Mouse (Mus musculus): ENCODE measurements around the gene Shoc2. TPM values are rescaled to one million over a fixed set of nuclear protein-coding genes. Genes with fewer than 3 reads are reported as not detected.
A peak's percentile ranks its signal among the peaks of the same experiment; 100 is the strongest.

The Shoc2 gene
- polyA plus RNA-seq, 1 experiment from 2014 or later, result 58.8 TPM

- Histone ChIP-seq H3K9ac (replicated peaks; ENCODE audit: low read depth, low read length) (peak within 1 kb of the TSS; percentile 57), H3K27ac (ENCODE audit: low read length) (no peak within 1 kb of the TSS), H3K9me3 (ENCODE audit: control insufficient read depth, low read length) (no peaks in the 10 kb centered on the region), H3K4me3 (replicated peaks; ENCODE audit: low read length) (peak within 1 kb of the TSS; percentile 62), H3K27me3 (replicated peaks; ENCODE audit: control insufficient read depth, insufficient read depth, low read length) (peaks cover 28% of the 10 kb centered on the region), H3K4me1 (replicated peaks; ENCODE audit: control insufficient read depth, insufficient read depth, low read length) (peaks cover 29% of the 10 kb centered on the region), H3K4me2 (ENCODE audit: low read length) (peak within 1 kb of the TSS; percentile 95), H3K36me3 (ENCODE audit: control insufficient read depth, insufficient read depth) (no peaks in the 10 kb centered on the region)
- WGBS, result 85% methylated on average over 5 of the region's 5 CpGs
- no peak for ATAC-seq
Measured at GRCm38 (mm10) chr19:54043851-54044250, 99.7 kb downstream of the Shoc2 start, which contains the start of gene Adra2a. Adra2a (plus strand) TSS chr19:54044151.

GRCm38 (mm10) chr19:54044507-54045371 is 100.6 kb downstream of the Shoc2 start:
- H3K4me1 ChIP-seq (replicated peaks; ENCODE audit: control insufficient read depth, insufficient read depth, low read length), result peaks cover 29% of the 10 kb centered on the region
- H3K4me2 ChIP-seq (ENCODE audit: low read length), result peak overlapping the region; percentile 95
- peaks cover 33% of the 10 kb centered on the region for H3K27me3 ChIP-seq (replicated peaks; ENCODE audit: control insufficient read depth, insufficient read depth, low read length)
- peak overlapping the region; percentile 57 for H3K9ac ChIP-seq (replicated peaks; ENCODE audit: low read depth, low read length)
- H3K36me3 ChIP-seq (ENCODE audit: control insufficient read depth, insufficient read depth), result no peaks in the 10 kb centered on the region
- H3K4me3 ChIP-seq (replicated peaks; ENCODE audit: low read length), result peak overlapping the region; percentile 62
- peak; percentile 87 for ATAC-seq
- under 1% methylated on average over 57 of the region's 59 CpGs for WGBS
- no peaks in the 10 kb centered on the region for H3K9me3 ChIP-seq (ENCODE audit: control insufficient read depth, low read length)
- no peak overlapping the region for H3K27ac ChIP-seq (ENCODE audit: low read length)

GRCm38 (mm10) chr19:54045412-54045811 is 101.3 kb downstream of the Shoc2 start:
- Histone ChIP-seq H3K4me1 (replicated peaks; ENCODE audit: control insufficient read depth, insufficient read depth, low read length) (peaks cover 29% of the 10 kb centered on the region), H3K9ac (replicated peaks; ENCODE audit: low read depth, low read length) (peak overlapping the region; percentile 57), H3K4me2 (ENCODE audit: low read length) (peak overlapping the region; percentile 95), H3K9me3 (ENCODE audit: control insufficient read depth, low read length) (no peaks in the 10 kb centered on the region), H3K4me3 (replicated peaks; ENCODE audit: low read length) (peak overlapping the region; percentile 62), H3K36me3 (ENCODE audit: control insufficient read depth, insufficient read depth) (no peaks in the 10 kb centered on the region), H3K27ac (ENCODE audit: low read length) (no peak overlapping the region), H3K27me3 (replicated peaks; ENCODE audit: control insufficient read depth, insufficient read depth, low read length) (peaks cover 33% of the 10 kb centered on the region)
- peak; percentile 16 for ATAC-seq
- WGBS, result under 1% methylated on average over 28 of the region's 29 CpGs

- Histone ChIP-seq H3K27me3 (replicated peaks; ENCODE audit: control insufficient read depth, insufficient read depth, low read length) (peaks cover 37% of the 10 kb centered on the region), H3K4me2 (ENCODE audit: low read length) (peak overlapping the region; percentile 95), H3K9me3 (ENCODE audit: control insufficient read depth, low read length) (no peaks in the 10 kb centered on the region), H3K27ac (ENCODE audit: low read length) (no peak overlapping the region), H3K36me3 (ENCODE audit: control insufficient read depth, insufficient read depth) (no peaks in the 10 kb centered on the region), H3K4me3 (replicated peaks; ENCODE audit: low read length) (peak overlapping the region; percentile 62), H3K9ac (replicated peaks; ENCODE audit: low read depth, low read length) (peak overlapping the region; percentile 56), H3K4me1 (replicated peaks; ENCODE audit: control insufficient read depth, insufficient read depth, low read length) (peaks cover 29% of the 10 kb centered on the region)
- ATAC-seq, result no peak
- WGBS, result 2% methylated on average over 55 of the region's 55 CpGs
Measured at GRCm38 (mm10) chr19:54045931-54046683, 102.0 kb downstream of the Shoc2 start.

GRCm38 (mm10) chr19:54046684-54047070 is 102.6 kb downstream of the Shoc2 start:
- H3K9me3 ChIP-seq (ENCODE audit: control insufficient read depth, low read length), result no peaks in the 10 kb centered on the region
- no peak for ATAC-seq
- no peak overlapping the region for H3K27ac ChIP-seq (ENCODE audit: low read length)
- no peaks in the 10 kb centered on the region for H3K36me3 ChIP-seq (ENCODE audit: control insufficient read depth, insufficient read depth)
- H3K9ac ChIP-seq (replicated peaks; ENCODE audit: low read depth, low read length), result peak overlapping the region; percentile 56
- peak overlapping the region; percentile 95 for H3K4me2 ChIP-seq (ENCODE audit: low read length)
- H3K4me1 ChIP-seq (replicated peaks; ENCODE audit: control insufficient read depth, insufficient read depth, low read length), result peaks cover 29% of the 10 kb centered on the region
- WGBS, result under 1% methylated on average over 46 of the region's 46 CpGs
- H3K4me3 ChIP-seq (replicated peaks; ENCODE audit: low read length), result peak overlapping the region; percentile 62
- H3K27me3 ChIP-seq (replicated peaks; ENCODE audit: control insufficient read depth, insufficient read depth, low read length), result peaks cover 37% of the 10 kb centered on the region

- Histone ChIP-seq H3K27ac (ENCODE audit: low read length) (no peak overlapping the region), H3K9me3 (ENCODE audit: control insufficient read depth, low read length) (no peaks in the 10 kb centered on the region), H3K36me3 (ENCODE audit: control insufficient read depth, insufficient read depth) (no peaks in the 10 kb centered on the region), H3K9ac (replicated peaks; ENCODE audit: low read depth, low read length) (peak overlapping the region; percentile 56), H3K4me2 (ENCODE audit: low read length) (peak overlapping the region; percentile 95), H3K4me1 (replicated peaks; ENCODE audit: control insufficient read depth, insufficient read depth, low read length) (peaks cover 29% of the 10 kb centered on the region), H3K27me3 (replicated peaks; ENCODE audit: control insufficient read depth, insufficient read depth, low read length) (peaks cover 37% of the 10 kb centered on the region), H3K4me3 (replicated peaks; ENCODE audit: low read length) (peak overlapping the region; percentile 62)
- WGBS, result 1% methylated on average over 27 of the region's 27 CpGs
- ATAC-seq, result no peak
Measured at GRCm38 (mm10) chr19:54047386-54048050, 103.4 kb downstream of the Shoc2 start.

GRCm38 (mm10) chr19:54048161-54048885 is 104.2 kb downstream of the Shoc2 start:
- Histone ChIP-seq H3K9ac (replicated peaks; ENCODE audit: low read depth, low read length) (no peak overlapping the region), H3K27ac (ENCODE audit: low read length) (no peak overlapping the region), H3K9me3 (ENCODE audit: control insufficient read depth, low read length) (no peaks in the 10 kb centered on the region), H3K36me3 (ENCODE audit: control insufficient read depth, insufficient read depth) (no peaks in the 10 kb centered on the region), H3K4me2 (ENCODE audit: low read length) (no peak overlapping the region), H3K4me3 (replicated peaks; ENCODE audit: low read length) (no peak overlapping the region), H3K4me1 (replicated peaks; ENCODE audit: control insufficient read depth, insufficient read depth, low read length) (peaks cover 29% of the 10 kb centered on the region), H3K27me3 (replicated peaks; ENCODE audit: control insufficient read depth, insufficient read depth, low read length) (peaks cover 37% of the 10 kb centered on the region)
- ATAC-seq, result no peak
- WGBS, result 17% methylated on average over 13 of the region's 13 CpGs

GRCm38 (mm10) chr19:54051651-54052050 is 107.5 kb downstream of the Shoc2 start:
- H3K36me3 ChIP-seq (ENCODE audit: control insufficient read depth, insufficient read depth), result no peaks in the 10 kb centered on the region
- H3K9me3 ChIP-seq (ENCODE audit: control insufficient read depth, low read length), result no peaks in the 10 kb centered on the region
- H3K27ac ChIP-seq (ENCODE audit: low read length), result no peak overlapping the region
- peaks cover 27% of the 10 kb centered on the region for H3K27me3 ChIP-seq (replicated peaks; ENCODE audit: control insufficient read depth, insufficient read depth, low read length)
- no peak overlapping the region for H3K4me2 ChIP-seq (ENCODE audit: low read length)
- H3K9ac ChIP-seq (replicated peaks; ENCODE audit: low read depth, low read length), result no peak overlapping the region
- H3K4me1 ChIP-seq (replicated peaks; ENCODE audit: control insufficient read depth, insufficient read depth, low read length), result peaks cover 11% of the 10 kb centered on the region
- 57% methylated on average over 4 of the region's 4 CpGs for WGBS
- H3K4me3 ChIP-seq (replicated peaks; ENCODE audit: low read length), result no peak overlapping the region
- no peak for ATAC-seq

All from forebrain, embryonic 16.5 days (tissue).